Mouse (Mus musculus) CH12.LX (cell line): ENCODE measurements around the gene Fam83c. TPM values are rescaled to one million over a fixed set of nuclear protein-coding genes. Genes with fewer than 3 reads are reported as not detected.

Experiments
- DNase-seq: peaks from one replicate; pipeline ENCODE4 v3.0.0-alpha.2; 2013; ENCODE audit errors: extremely low read depth
- H3K27ac ChIP-seq: 2 replicates; pipeline ENCODE4 v1.5.1; 2012; ENCODE audit warnings: low read depth, mild to moderate bottlenecking, control low read depth, moderate library complexity; ENCODE audit not compliant: insufficient read depth
- H3K27me3 ChIP-seq: replicated peaks from 2 replicates; pipeline ENCODE3; 2012; ENCODE audit warnings: inconsistent platforms
- H3K36me3 ChIP-seq, 2 experiments: replicated peaks in 1 of 2; 2 replicates each; pipeline versions ENCODE3 to v1.6.1; 2012; ENCODE audit warnings: inconsistent platforms in 1 of 2, low read length in 1 of 2, mild to moderate bottlenecking in 1 of 2, mixed read lengths in 1 of 2, moderate library complexity in 1 of 2; ENCODE audit not compliant: control insufficient read depth in 1 of 2, insufficient read depth in 1 of 2
- H3K4me1 ChIP-seq, 2 experiments: 2 replicates each; pipeline ENCODE4 v1.6.1; 2012; ENCODE audit warnings: inconsistent platforms in 1 of 2, moderate library complexity in 1 of 2; ENCODE audit not compliant: insufficient read depth in 2 of 2, control insufficient read depth in 1 of 2
- H3K4me2 ChIP-seq: 2 replicates; pipeline ENCODE4 v1.6.1; 2012; ENCODE audit warnings: low read depth, mild to moderate bottlenecking, control low read depth; ENCODE audit not compliant: poor library complexity, insufficient read depth, severe bottlenecking
- H3K4me3 ChIP-seq, 3 experiments: fragments of 150-350 bp in 1 of 3; sonication (generic) in 1 of 3; replicated peaks in 1 of 3; 2 replicates each; pipeline versions ENCODE3 to v1.5.1; 2011 to 2012; ENCODE audit warnings: low read depth in 2 of 3, low read length in 2 of 3, mild to moderate bottlenecking in 2 of 3, moderate library complexity in 2 of 3, control low read depth in 1 of 3, improper control_type of control experiment in 1 of 3, inconsistent platforms in 1 of 3, mixed read lengths in 1 of 3; ENCODE audit not compliant: poor library complexity in 1 of 3
- H3K79me2 ChIP-seq: replicated peaks from 2 replicates; pipeline ENCODE4 v1.6.1; 2012; ENCODE audit warnings: mild to moderate bottlenecking, moderate library complexity; ENCODE audit not compliant: control insufficient read depth, poor library complexity, insufficient read depth, severe bottlenecking; ENCODE audit errors: extremely low read depth
- H3K9ac ChIP-seq: 2 replicates; pipeline ENCODE4 v1.6.1; 2012; ENCODE audit warnings: low read depth, mild to moderate bottlenecking, control low read depth, moderate library complexity; ENCODE audit not compliant: insufficient read depth
- H3K9me3 ChIP-seq: replicated peaks from 2 replicates; pipeline ENCODE3; 2012; ENCODE audit warnings: low read length, inconsistent platforms, mixed read lengths
- CTCF ChIP-seq, 2 experiments: IDR thresholded peaks in 1 of 2; conservative IDR thresholded peaks in 1 of 2; 2 replicates each; pipeline ENCODE4 v1.5.1; 2011 to 2012; ENCODE audit warnings: low read depth in 2 of 2, low read length in 2 of 2, improper control_type of control experiment in 1 of 2, inconsistent platforms in 1 of 2, mild to moderate bottlenecking in 1 of 2, moderate library complexity in 1 of 2
- E2F4 ChIP-seq: IDR thresholded peaks from 2 replicates; pipeline ENCODE4 v1.6.1; 2011; ENCODE audit warnings: low read depth, low read length, improper control_type of control experiment; ENCODE audit not compliant: insufficient replicate concordance
- EP300 ChIP-seq: IDR thresholded peaks from 2 replicates; pipeline ENCODE4 v1.6.1; 2011; ENCODE audit warnings: low read length, improper control_type of control experiment
- JUN ChIP-seq: IDR thresholded peaks from 2 replicates; pipeline ENCODE4 v1.6.1; 2011; ENCODE audit warnings: low read depth, mild to moderate bottlenecking, low read length, improper control_type of control experiment, moderate library complexity; ENCODE audit not compliant: insufficient read depth
- MAX ChIP-seq: IDR thresholded peaks from 2 replicates; pipeline ENCODE4 v1.6.1; 2011; ENCODE audit warnings: low read length, improper control_type of control experiment
- MEF2A ChIP-seq: IDR thresholded peaks from 2 replicates; pipeline ENCODE4 v1.6.1; 2014; ENCODE audit warnings: low read depth, mild to moderate bottlenecking, inconsistent platforms, low read length, improper control_type of control experiment, borderline replicate concordance
- NELFE ChIP-seq: IDR thresholded peaks from 2 replicates; pipeline ENCODE4 v1.6.1; 2011; ENCODE audit warnings: low read depth, low read length, improper control_type of control experiment
- POLR2A ChIP-seq: IDR thresholded peaks from 2 replicates; pipeline ENCODE4 v1.6.1; 2011; ENCODE audit warnings: low read depth, mild to moderate bottlenecking, improper control_type of control experiment, low read length
- POLR2AphosphoS2 ChIP-seq: IDR thresholded peaks from 2 replicates; pipeline ENCODE4 v1.6.1; 2011; ENCODE audit warnings: low read depth, low read length, improper control_type of control experiment
- RAD21 ChIP-seq: IDR thresholded peaks from 2 replicates; pipeline ENCODE4 v1.6.1; 2011; ENCODE audit warnings: low read depth, mild to moderate bottlenecking, low read length, improper control_type of control experiment, moderate library complexity
- SMC3 ChIP-seq: IDR thresholded peaks from 2 replicates; pipeline ENCODE4 v1.6.1; 2011; ENCODE audit warnings: low read depth, low read length, improper control_type of control experiment
- TCF12 ChIP-seq: IDR thresholded peaks from 2 replicates; pipeline ENCODE4 v1.6.1; 2014; ENCODE audit warnings: low read depth, mild to moderate bottlenecking, inconsistent platforms, low read length, improper control_type of control experiment
- USF1 ChIP-seq: IDR thresholded peaks from 2 replicates; pipeline ENCODE4 v1.6.1; 2014; ENCODE audit warnings: low read depth, mild to moderate bottlenecking, inconsistent platforms, low read length, improper control_type of control experiment
- ZC3H11A ChIP-seq: IDR thresholded peaks from 2 replicates; pipeline ENCODE4 v1.6.1; 2012; ENCODE audit warnings: low read depth, mild to moderate bottlenecking, inconsistent platforms, low read length, improper control_type of control experiment
- ZMIZ1 ChIP-seq: IDR thresholded peaks from 2 replicates; pipeline ENCODE4 v1.6.1; 2012; ENCODE audit warnings: low read depth, mild to moderate bottlenecking, inconsistent platforms, low read length, improper control_type of control experiment
- ZNF384 ChIP-seq: IDR thresholded peaks from 2 replicates; pipeline ENCODE4 v1.6.1; 2012; ENCODE audit warnings: low read depth, low read length, improper control_type of control experiment, inconsistent platforms
- dilution Hi-C: fragments of 300-500 bp; cut with MboI; formaldehyde crosslinking; loops from 2 replicates; pipeline ENCODE4 v1.14.3; 2020; ENCODE audit warnings: low sequenced_read_pairs; ENCODE audit not compliant: extremely low pct_unique_long_range_greater_than_20kb, extremely low pct_ligation_motif_present
- in situ Hi-C: fragments of 300-500 bp; cut with MboI; formaldehyde crosslinking; loops from 3 replicates; pipeline ENCODE4 v1.14.3; 2019; ENCODE audit warnings: low sequenced_read_pairs, low pct_ligation_motif_present, low pct_unique_long_range_greater_than_20kb, mixed read lengths
- polyA plus RNA-seq: library from polyadenylated mRNA; unstranded; fragments of >175 nt; gene quantifications from 2 replicates; pipeline ENCODE4 v1.2.1, GENCODE M21; 2012; ENCODE audit warnings: low read depth; ENCODE audit not compliant: insufficient read length
- total RNA-seq, 2 experiments: library from RNA; depleted of rRNA; stranded (reverse); fragments of 300-350 nt in 1 of 2; fragments of >200 nt in 1 of 2; gene quantifications; 2 replicates each; pipeline ENCODE4 v1.2.3; 2012 to 2014

Gene Fam83c
- total and polyA plus RNA-seq, 3 experiments, result 0.04 to 0.09 TPM; not detected in 1

- no peak for DNase-seq
- no peak for TF ChIP-seq EP300
- Histone ChIP-seq H3K9me3 (peaks cover 5% of the 10 kb centered on the region), H3K36me3 (no peaks in the 10 kb centered on the region), H3K4me1 (peaks cover 5 to 6% of the 10 kb centered on the region in 2 experiments), H3K27me3 (peaks cover 54% of the 10 kb centered on the region), H3K79me2 (no peaks in the 10 kb centered on the region), H3K4me3 (no peak overlapping the region), H3K4me2 (no peak overlapping the region), H3K9ac (no peak overlapping the region), H3K27ac (no peak overlapping the region)
- in situ Hi-C loops (no loop called here), dilution Hi-C loops (no loop called here)
Measured at GRCm38 (mm10) chr2:155779506-155779905, 55.1 kb downstream of the Fam83c start.

GRCm38 (mm10) chr2:155779066-155779465 lies 55.6 kb downstream of the Fam83c start:
- Histone ChIP-seq H3K79me2 (no peaks in the 10 kb centered on the region), H3K4me2 (no peak overlapping the region), H3K27ac (no peak overlapping the region), H3K27me3 (peaks cover 55% of the 10 kb centered on the region), H3K9ac (no peak overlapping the region; the same call in 1 of the 2 replicates), H3K4me3 (no peak overlapping the region), H3K36me3 (no peaks in the 10 kb centered on the region), H3K4me1 (peaks cover 5 to 6% of the 10 kb centered on the region in 2 experiments), H3K9me3 (peaks cover 5% of the 10 kb centered on the region)
- TF ChIP-seq ZC3H11A (no peak), TCF12 (no peak), SMC3 (no peak), CTCF (conservative IDR thresholded peaks at IDR 0.05 in 1 of 2, IDR thresholded peaks at IDR 0.05 in 1 of 2; ENCODE audit: low read depth in 2 of 2, low read length in 2 of 2) (no peak), POLR2AphosphoS2 (no peak), MEF2A (no peak)
- in situ Hi-C loops, result no loop called here
- no peak for DNase-seq
- dilution Hi-C loops, result no loop called here

- no peak for DNase-seq
- H3K27me3 ChIP-seq, result peaks cover 62% of the 10 kb centered on the region
- in situ Hi-C loops, result no loop called here
Measured at GRCm38 (mm10) chr2:155778004-155778403, 56.6 kb downstream of the Fam83c start.

More at GRCm38 (mm10) chr2:155778004-155778403, 56.6 kb downstream of the Fam83c start:
- TF ChIP-seq TCF12 (no peak), ZMIZ1 (no peak), USF1 (no peak), ZNF384 (no peak), EP300 (no peak), JUN (no peak), MAX (no peak), RAD21 (no peak), POLR2A (no peak), NELFE (no peak), POLR2AphosphoS2 (no peak), E2F4 (no peak)
- Histone ChIP-seq H3K4me1 (peaks cover 5 to 6% of the 10 kb centered on the region in 2 experiments), H3K9ac (no peak overlapping the region), H3K27ac (no peak overlapping the region), H3K9me3 (peaks cover 5% of the 10 kb centered on the region), H3K79me2 (no peaks in the 10 kb centered on the region), H3K36me3 (no peaks in the 10 kb centered on the region), H3K4me2 (no peak overlapping the region), H3K4me3 (no peak overlapping the region)
- dilution Hi-C loops, result no loop called here
